Mouse (Mus musculus) forebrain, embryonic 14.5 days (tissue): ENCODE data around the gene Sept9. TPM values are rescaled to one million over a fixed set of nuclear protein-coding genes. Genes with fewer than 3 reads are reported as not detected.
A peak's percentile ranks its signal among the peaks of the same experiment; 100 is the strongest.

Experiments used
- ATAC-seq: fragments of 200-750 bp; cut with Nextera tagmentation; 2 replicates; pipeline ENCODE4 v1.8.0; 2017; ENCODE audit warnings: mild to moderate bottlenecking, moderate library complexity
- DNase-seq: peaks from one replicate; pipeline ENCODE4 v3.0.0-alpha.2; 2015; ENCODE audit warnings: low spot score
- H3K27ac ChIP-seq: fragments of 300-500 bp; sonication (generic); 2 replicates; pipeline ENCODE4 v1.5.1; 2014; ENCODE audit warnings: low read depth, mild to moderate bottlenecking, control low read depth, low read length, moderate library complexity
- H3K27me3 ChIP-seq: fragments of 300-500 bp; sonication (generic); replicated peaks from 2 replicates; pipeline ENCODE4 v1.6.1; 2014; ENCODE audit warnings: low read length, control low read depth, mixed read lengths; ENCODE audit not compliant: control insufficient read depth, insufficient read depth
- H3K36me3 ChIP-seq: fragments of 300-500 bp; sonication (generic); 2 replicates; pipeline ENCODE4 v1.6.1; 2014; ENCODE audit warnings: low read length, control low read depth; ENCODE audit not compliant: control insufficient read depth, insufficient read depth
- H3K4me1 ChIP-seq: fragments of 300-500 bp; sonication (generic); 2 replicates; pipeline ENCODE4 v1.6.1; 2014; ENCODE audit warnings: antibody characterized with exemption, low read length, control low read depth; ENCODE audit not compliant: control insufficient read depth, insufficient read depth
- H3K4me2 ChIP-seq: fragments of 300-500 bp; sonication (generic); 2 replicates; pipeline ENCODE4 v1.6.1; 2014; ENCODE audit warnings: mild to moderate bottlenecking, control low read depth, low read length
- H3K4me3 ChIP-seq: fragments of 300-500 bp; sonication (generic); 2 replicates; pipeline ENCODE4 v1.5.1; 2014; ENCODE audit warnings: low read depth, low read length, control low read depth
- H3K9ac ChIP-seq: fragments of 300-500 bp; sonication (generic); 2 replicates; pipeline ENCODE4 v1.6.1; 2014; ENCODE audit warnings: mild to moderate bottlenecking, low read length, control low read depth, moderate library complexity
- H3K9me3 ChIP-seq: fragments of 300-500 bp; sonication (generic); replicated peaks from 2 replicates; pipeline ENCODE4 v1.6.1; 2016; ENCODE audit warnings: low read length, control low read depth, mixed read lengths; ENCODE audit not compliant: control insufficient read depth
- WGBS: fragments of 180-500 bp; shearing (Covaris S2); extraction: QIAGEN DNeasy Blood & Tissue Kit; methylation state at CpG from one replicate; pipeline ENCODE4 v1.1.7; 2014; 5-methylcytosine and 5-hydroxymethylcytosine counted together
- polyA plus RNA-seq: library from polyadenylated mRNA; unstranded; fragments of >200 nt; fragmentation: Nextera tagmentation; extraction: Ambion mirVana; gene quantifications from 2 replicates; pipeline ENCODE4 v1.2.1, GENCODE M21; 2014

The Sept9 gene
- polyA plus RNA-seq, 1 experiment from 2014 or later = 113 TPM

- H3K4me1 ChIP-seq = peaks cover 32% of the 10 kb centered on the region
- DNase-seq (no peak), ATAC-seq (no peak)
- no peak overlapping the region for H3K4me3 ChIP-seq
- no peak overlapping the region for H3K4me2 ChIP-seq
- 80% methylated on average over 12 of the region's 12 CpGs for WGBS
- no peak overlapping the region; the same call in 1 of the 2 replicates for H3K9ac ChIP-seq
- no peaks in the 10 kb centered on the region for H3K27me3 ChIP-seq
- H3K9me3 ChIP-seq = no peaks in the 10 kb centered on the region
- no peaks in the 10 kb centered on the region for H3K36me3 ChIP-seq
- H3K27ac ChIP-seq = peak overlapping the region; percentile 68; the same call in 1 of the 2 replicates
These were observed 111.1 kb downstream of the Sept9 start for GRCm38 (mm10) chr11:117310341-117311107.

- Histone ChIP-seq H3K27ac (peak overlapping the region; percentile 68), H3K9ac (no peak overlapping the region), H3K9me3 (no peaks in the 10 kb centered on the region), H3K4me1 (peaks cover 32% of the 10 kb centered on the region), H3K4me3 (no peak overlapping the region), H3K4me2 (no peak overlapping the region), H3K27me3 (no peaks in the 10 kb centered on the region), H3K36me3 (no peaks in the 10 kb centered on the region)
- ATAC-seq (peak; percentile 63), DNase-seq (peak; percentile 77)
- WGBS = 43% methylated on average over 15 of the region's 15 CpGs
These were observed 111.8 kb downstream of the Sept9 start for GRCm38 (mm10) chr11:117311127-117311800.

GRCm38 (mm10) chr11:117312028-117312901, 112.8 kb downstream of the Sept9 start:
- H3K27me3 ChIP-seq = no peaks in the 10 kb centered on the region
- H3K4me3 ChIP-seq = no peak overlapping the region
- 80% methylated on average over 23 of the region's 23 CpGs for WGBS
- H3K27ac ChIP-seq = peak overlapping the region; percentile 68
- no peaks in the 10 kb centered on the region for H3K36me3 ChIP-seq
- no peaks in the 10 kb centered on the region for H3K9me3 ChIP-seq
- DNase-seq (no peak), ATAC-seq (no peak)
- peaks cover 42% of the 10 kb centered on the region for H3K4me1 ChIP-seq
- no peak overlapping the region for H3K4me2 ChIP-seq
- 0 out of 2 replicates have a peak overlapping the region, but pooled peaks have one; percentile 17 for H3K9ac ChIP-seq

GRCm38 (mm10) chr11:117312936-117313335, 113.5 kb downstream of the Sept9 start:
- Histone ChIP-seq H3K9ac (0 out of 2 replicates have a peak overlapping the region, but pooled peaks have one; percentile 17), H3K4me3 (no peak overlapping the region), H3K36me3 (no peaks in the 10 kb centered on the region), H3K27me3 (no peaks in the 10 kb centered on the region), H3K4me1 (peaks cover 46% of the 10 kb centered on the region), H3K4me2 (no peak overlapping the region), H3K9me3 (no peaks in the 10 kb centered on the region), H3K27ac (peak overlapping the region; percentile 59; the same call in 1 of the 2 replicates)
- no peak for DNase-seq
- ATAC-seq = no peak
- WGBS = 38% methylated on average over 8 of the region's 8 CpGs

GRCm38 (mm10) chr11:117313446-117313845, 114.0 kb downstream of the Sept9 start:
- WGBS = 76% methylated on average over 7 of the region's 7 CpGs
- Histone ChIP-seq H3K27me3 (no peaks in the 10 kb centered on the region), H3K9me3 (no peaks in the 10 kb centered on the region), H3K4me2 (no peak overlapping the region), H3K4me3 (no peak overlapping the region), H3K9ac (no peak overlapping the region), H3K27ac (no peak overlapping the region), H3K4me1 (peaks cover 49% of the 10 kb centered on the region), H3K36me3 (no peaks in the 10 kb centered on the region)
- ATAC-seq (no peak), DNase-seq (no peak)

- Histone ChIP-seq H3K4me1 (peaks cover 49% of the 10 kb centered on the region), H3K27ac (no peak overlapping the region), H3K4me2 (no peak overlapping the region), H3K4me3 (no peak overlapping the region), H3K9me3 (no peaks in the 10 kb centered on the region), H3K27me3 (no peaks in the 10 kb centered on the region), H3K36me3 (no peaks in the 10 kb centered on the region), H3K9ac (no peak overlapping the region)
- DNase-seq = no peak
- 81% methylated on average over 7 of the region's 7 CpGs for WGBS
- no peak for ATAC-seq
These were observed 114.6 kb downstream of the Sept9 start for GRCm38 (mm10) chr11:117314026-117314425.

- H3K9me3 ChIP-seq = no peaks in the 10 kb centered on the region
- H3K4me3 ChIP-seq = no peak overlapping the region
- H3K4me1 ChIP-seq = peaks cover 49% of the 10 kb centered on the region
- ATAC-seq (no peak), DNase-seq (no peak)
- 93% methylated on average over 8 of the region's 8 CpGs for WGBS
- no peak overlapping the region for H3K27ac ChIP-seq
- no peaks in the 10 kb centered on the region for H3K27me3 ChIP-seq
- no peak overlapping the region for H3K9ac ChIP-seq
- H3K4me2 ChIP-seq = no peak overlapping the region
- no peaks in the 10 kb centered on the region for H3K36me3 ChIP-seq
These were observed 115.1 kb downstream of the Sept9 start for GRCm38 (mm10) chr11:117314520-117314919.

GRCm38 (mm10) chr11:117315309-117315708, 115.8 kb downstream of the Sept9 start:
- Histone ChIP-seq H3K27me3 (no peaks in the 10 kb centered on the region), H3K9ac (no peak overlapping the region), H3K36me3 (no peaks in the 10 kb centered on the region), H3K27ac (no peak overlapping the region), H3K4me3 (no peak overlapping the region), H3K4me2 (no peak overlapping the region), H3K4me1 (peaks cover 51% of the 10 kb centered on the region), H3K9me3 (no peaks in the 10 kb centered on the region)
- ATAC-seq = no peak
- 90% methylated on average over 11 of the region's 11 CpGs for WGBS
- DNase-seq = no peak
